In genomic region chr9:76566515-76567280, GRCm38 (mm10) we compare ENCODE assay signal across 1 mouse cellular context.
TF ChIP-seq lines count a peak whose summit lies in the region.

Fam83b (minus strand) TSS chr9:76567116.

TF ChIP-seq in CH12.LX, 34 proteins besides CTCF, POLR2A, EP300 and RAD21 (continued from another document):
- TF ChIP-seq ELF1 (IDR thresholded peaks at IDR 0.05; ENCODE audit: low read depth, low read length) = peak; percentile 18; the same call in 1 of the 2 replicates
- TF ChIP-seq MYC (IDR thresholded peaks at IDR 0.05; ENCODE audit: low read depth, low read length) = no peak
- TF ChIP-seq IRF4 (IDR thresholded peaks at IDR 0.05; ENCODE audit: low read depth, low read length) = no peak
- 0 out of 2 replicates have a peak, but pooled peaks have one; percentile 56 for TF ChIP-seq UBTF (IDR thresholded peaks at IDR 0.05; ENCODE audit: low read depth, low read length)
- no peak for TF ChIP-seq BHLHE40 (IDR thresholded peaks at IDR 0.05; ENCODE audit: low read depth, low read length)
- TF ChIP-seq MAZ (IDR thresholded peaks at IDR 0.05; ENCODE audit: low read depth, low read length) = no peak
- no peak for TF ChIP-seq JUND (conservative IDR thresholded peaks at IDR 0.05; ENCODE audit: low read depth, low read length)
- no peak; the same call in 1 of the 2 replicates for TF ChIP-seq SMC3 (IDR thresholded peaks at IDR 0.05; ENCODE audit: low read depth, low read length)
- TF ChIP-seq MAFK (IDR thresholded peaks at IDR 0.05; ENCODE audit: insufficient replicate concordance, low read length) = no peak
- no peak for TF ChIP-seq MAX (IDR thresholded peaks at IDR 0.05; ENCODE audit: low read length)
- TF ChIP-seq TCF12 (IDR thresholded peaks at IDR 0.05; ENCODE audit: low read depth, low read length) = no peak; the same call in 1 of the 2 replicates
- TF ChIP-seq ZNF384 (IDR thresholded peaks at IDR 0.05; ENCODE audit: low read depth, low read length) = no peak
- TF ChIP-seq ZC3H11A (IDR thresholded peaks at IDR 0.05; ENCODE audit: low read depth, low read length) = no peak
- no peak for TF ChIP-seq USF2 (conservative IDR thresholded peaks at IDR 0.05; ENCODE audit: low read depth, low read length)
- no peak for TF ChIP-seq MEF2A (IDR thresholded peaks at IDR 0.05; ENCODE audit: borderline replicate concordance, low read depth, low read length)
